Mouse (Mus musculus): ENCODE results near the gene Gm49358. TPM values are rescaled to one million over a fixed set of nuclear protein-coding genes. Genes with fewer than 3 reads are reported as not detected.
A peak's percentile ranks its signal among the peaks of the same experiment; 100 is the strongest.

The Gm49358 gene
- polyA plus RNA-seq, 1 experiment from 2014 or later: not detected

DNA sequence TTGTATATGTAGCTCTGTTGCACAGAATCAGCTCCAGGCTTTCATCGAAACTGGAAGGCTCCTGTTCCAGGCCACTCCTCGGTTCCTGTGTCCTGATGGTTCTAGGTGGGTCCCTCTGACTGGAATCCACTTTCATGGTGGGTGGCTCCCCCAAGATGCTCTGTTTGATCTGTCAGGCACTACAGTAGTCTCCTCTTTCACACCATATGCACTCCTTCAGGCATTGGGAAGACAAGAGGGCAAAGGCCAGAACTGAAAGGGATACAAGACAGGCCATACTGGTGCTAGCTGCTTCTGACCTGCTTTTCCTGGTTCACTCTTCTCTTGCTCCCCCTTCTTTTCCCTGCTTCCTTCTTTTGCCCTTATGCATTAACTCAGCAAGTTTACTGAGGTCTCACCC is 20.9 kb upstream of the Gm49358 start:
- ATAC-seq (replicated peaks; ENCODE audit: low FRiP score, low read depth) (no peak), DNase-seq (ENCODE audit: low spot score) (peak; percentile 15)
- 51% methylated on average over 2 of the region's 2 CpGs for WGBS
- H3K9me3 ChIP-seq (replicated peaks; ENCODE audit: low read length): no peaks in the 10 kb centered on the region
- TF ChIP-seq CTCF (IDR thresholded peaks at IDR 0.05; ENCODE audit: low read depth): no peak
- H3K36me3 ChIP-seq (ENCODE audit: insufficient read depth, low read length): no peaks in the 10 kb centered on the region
- no peak overlapping the region for H3K27ac ChIP-seq
- H3K4me3 ChIP-seq (replicated peaks; ENCODE audit: low read depth, low read length): no peak overlapping the region
- H3K9ac ChIP-seq (ENCODE audit: low read depth, low read length): no peak overlapping the region
- no peaks in the 10 kb centered on the region for H3K4me1 ChIP-seq (replicated peaks; ENCODE audit: insufficient read depth, low read length)
- H3K4me2 ChIP-seq (ENCODE audit: low read length): no peak overlapping the region
- no peaks in the 10 kb centered on the region for H3K27me3 ChIP-seq (ENCODE audit: insufficient read depth, low read length)

DNA sequence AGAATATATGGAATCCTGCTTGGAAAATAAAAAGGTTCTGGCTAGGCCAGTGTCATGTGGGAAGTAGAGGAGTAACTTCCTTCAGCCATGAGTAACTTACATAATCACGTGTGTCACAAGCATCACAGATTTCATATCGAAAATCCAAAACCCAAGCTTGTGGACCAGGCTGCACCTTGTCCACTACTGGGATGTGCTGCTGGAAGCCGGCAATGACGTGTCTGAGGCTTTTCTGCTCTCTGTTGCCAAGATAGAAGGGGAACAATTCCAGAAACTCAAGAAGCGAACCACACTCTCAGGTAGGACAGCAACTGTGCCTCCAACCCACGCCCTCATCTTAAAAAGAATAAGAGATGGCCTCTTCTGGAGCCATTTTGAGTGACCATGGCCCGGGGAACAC is 19.5 kb upstream of the Gm49358 start:
- H3K36me3 ChIP-seq (ENCODE audit: insufficient read depth, low read length): no peaks in the 10 kb centered on the region
- H3K4me2 ChIP-seq (ENCODE audit: low read length): no peak overlapping the region
- H3K27ac ChIP-seq: no peak overlapping the region
- no peak overlapping the region for H3K9ac ChIP-seq (ENCODE audit: low read depth, low read length)
- H3K27me3 ChIP-seq (ENCODE audit: insufficient read depth, low read length): no peaks in the 10 kb centered on the region
- no peak overlapping the region for H3K4me3 ChIP-seq (replicated peaks; ENCODE audit: low read depth, low read length)
- ATAC-seq (replicated peaks; ENCODE audit: low FRiP score, low read depth): no peak
- H3K4me1 ChIP-seq (replicated peaks; ENCODE audit: insufficient read depth, low read length): no peaks in the 10 kb centered on the region
- WGBS: 88% methylated on average over 7 of the region's 7 CpGs
- DNase-seq (ENCODE audit: low spot score): no peak
- TF ChIP-seq CTCF (IDR thresholded peaks at IDR 0.05; ENCODE audit: low read depth): no peak
- H3K9me3 ChIP-seq (replicated peaks; ENCODE audit: low read length): no peaks in the 10 kb centered on the region

DNA sequence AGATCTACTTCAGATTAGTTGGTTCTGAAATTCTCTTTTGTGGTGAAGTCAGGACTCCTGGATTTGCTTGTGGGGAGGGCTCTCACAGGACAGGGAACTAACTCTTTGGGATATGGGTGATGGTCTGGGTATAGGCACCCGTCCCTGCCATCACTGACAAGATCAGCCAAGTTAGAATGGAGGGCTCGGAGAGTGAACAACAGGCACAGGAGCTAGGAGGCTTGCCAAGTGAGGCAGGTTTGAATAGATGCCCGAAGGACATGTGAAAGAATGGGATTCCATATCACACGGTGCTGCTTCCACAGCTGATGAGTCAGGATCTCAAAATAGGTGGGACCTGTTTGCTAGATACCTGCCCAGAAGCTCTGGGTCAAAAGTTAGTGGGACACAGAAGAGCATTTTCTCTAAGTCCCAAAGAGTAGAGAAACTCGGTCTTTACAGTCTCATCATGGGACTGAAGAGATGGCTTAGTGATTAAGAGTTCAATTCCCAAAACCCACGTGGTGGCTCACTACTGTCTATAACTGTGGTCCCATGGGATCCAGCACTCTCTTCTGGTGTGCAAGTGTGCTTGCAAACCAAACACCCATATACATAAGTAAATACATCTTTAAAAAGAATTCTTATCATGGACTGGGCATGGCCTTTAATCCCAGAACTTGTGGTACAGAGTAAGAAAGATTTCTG is 7.8 kb upstream of the Gm49358 start:
- no peak for TF ChIP-seq CTCF (IDR thresholded peaks at IDR 0.05; ENCODE audit: low read depth)
- 85% methylated on average over 6 of the region's 6 CpGs for WGBS
- Histone ChIP-seq H3K4me1 (replicated peaks; ENCODE audit: insufficient read depth, low read length) (no peaks in the 10 kb centered on the region), H3K9ac (ENCODE audit: low read depth, low read length) (no peak overlapping the region), H3K4me2 (ENCODE audit: low read length) (no peak overlapping the region), H3K9me3 (replicated peaks; ENCODE audit: low read length) (no peaks in the 10 kb centered on the region), H3K27ac (no peak overlapping the region), H3K27me3 (ENCODE audit: insufficient read depth, low read length) (no peaks in the 10 kb centered on the region), H3K4me3 (replicated peaks; ENCODE audit: low read depth, low read length) (no peak overlapping the region), H3K36me3 (ENCODE audit: insufficient read depth, low read length) (no peaks in the 10 kb centered on the region)
- DNase-seq (ENCODE audit: low spot score): no peak
- no peak for ATAC-seq (replicated peaks; ENCODE audit: low FRiP score, low read depth)

DNA sequence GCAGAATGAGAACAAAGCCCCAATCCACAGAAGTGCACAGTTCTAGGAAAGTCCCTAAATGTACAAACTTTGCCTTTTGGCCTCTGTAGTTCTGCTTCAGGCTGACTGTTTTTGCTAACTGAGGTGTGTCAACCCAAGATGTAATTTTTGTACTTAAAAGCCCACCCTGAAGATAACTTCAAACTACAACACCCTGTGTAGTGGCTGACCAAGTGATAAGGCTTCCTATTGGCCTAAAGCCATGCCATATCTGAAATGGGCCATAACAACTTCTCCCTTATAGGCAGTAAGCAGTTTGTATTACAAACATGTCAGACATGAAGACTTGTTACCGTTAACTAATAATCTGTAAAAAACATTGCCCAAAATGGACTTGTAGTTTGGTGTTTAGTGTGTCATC is 6.0 kb upstream of the Gm49358 start:
- Histone ChIP-seq H3K9ac (ENCODE audit: low read depth, low read length) (no peak overlapping the region), H3K4me2 (ENCODE audit: low read length) (no peak overlapping the region), H3K4me3 (replicated peaks; ENCODE audit: low read depth, low read length) (no peak overlapping the region), H3K36me3 (ENCODE audit: insufficient read depth, low read length) (no peaks in the 10 kb centered on the region), H3K27ac (no peak overlapping the region), H3K27me3 (ENCODE audit: insufficient read depth, low read length) (no peaks in the 10 kb centered on the region), H3K4me1 (replicated peaks; ENCODE audit: insufficient read depth, low read length) (no peaks in the 10 kb centered on the region), H3K9me3 (replicated peaks; ENCODE audit: low read length) (no peaks in the 10 kb centered on the region)
- no peak for DNase-seq (ENCODE audit: low spot score)
- WGBS: 83% methylated on average over 1 of the region's 1 CpGs
- ATAC-seq (replicated peaks; ENCODE audit: low FRiP score, low read depth): no peak
- TF ChIP-seq CTCF (IDR thresholded peaks at IDR 0.05; ENCODE audit: low read depth): no peak

DNA sequence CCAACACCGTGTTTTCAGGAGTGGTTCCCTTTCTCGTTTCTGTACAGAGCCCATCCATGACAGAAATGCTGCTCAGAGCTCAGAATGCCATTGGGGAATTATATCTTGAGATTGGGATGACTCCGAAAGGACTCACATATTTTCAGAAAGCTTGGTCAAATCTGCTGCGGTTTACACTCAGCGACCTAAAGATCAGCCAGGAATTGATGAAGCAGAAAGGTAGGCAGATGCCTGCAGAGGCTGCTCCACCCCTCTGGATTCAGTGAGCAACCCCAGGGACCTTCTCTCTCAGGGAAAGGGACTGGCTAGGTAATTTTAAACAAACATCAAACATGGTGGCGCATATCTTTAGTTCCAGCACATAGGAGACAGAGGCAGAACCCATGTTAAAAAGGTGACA is 5.6 kb upstream of the Gm49358 start:
- H3K4me3 ChIP-seq (replicated peaks; ENCODE audit: low read depth, low read length): no peak overlapping the region
- no peak overlapping the region for H3K4me2 ChIP-seq (ENCODE audit: low read length)
- no peak overlapping the region for H3K9ac ChIP-seq (ENCODE audit: low read depth, low read length)
- DNase-seq (ENCODE audit: low spot score) (no peak), ATAC-seq (replicated peaks; ENCODE audit: low FRiP score, low read depth) (no peak)
- no peak overlapping the region for H3K27ac ChIP-seq
- no peaks in the 10 kb centered on the region for H3K9me3 ChIP-seq (replicated peaks; ENCODE audit: low read length)
- no peaks in the 10 kb centered on the region for H3K36me3 ChIP-seq (ENCODE audit: insufficient read depth, low read length)
- H3K27me3 ChIP-seq (ENCODE audit: insufficient read depth, low read length): no peaks in the 10 kb centered on the region
- no peaks in the 10 kb centered on the region for H3K4me1 ChIP-seq (replicated peaks; ENCODE audit: insufficient read depth, low read length)
- WGBS: 81% methylated on average over 6 of the region's 6 CpGs
- no peak for TF ChIP-seq CTCF (IDR thresholded peaks at IDR 0.05; ENCODE audit: low read depth)

DNA sequence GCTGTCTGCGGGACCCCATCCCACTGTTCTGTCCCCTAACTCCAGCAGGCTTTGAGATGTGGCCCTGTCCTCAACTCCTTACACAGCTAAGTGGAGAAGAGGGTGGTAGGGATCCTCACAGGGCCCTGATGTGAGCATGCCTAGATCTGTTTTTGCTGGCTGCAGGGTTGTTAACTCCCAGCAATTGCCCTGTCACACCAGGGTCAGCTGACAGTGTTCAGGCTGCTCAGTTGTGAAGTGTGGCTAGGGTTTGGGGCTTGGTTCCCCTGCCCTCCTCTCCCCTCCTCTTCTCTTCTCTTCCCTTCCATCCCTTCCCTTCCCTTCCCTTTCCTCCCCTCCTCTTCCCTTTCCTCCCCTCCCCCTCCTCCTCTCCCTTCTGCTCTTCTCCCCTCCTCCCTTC is 2.5 kb upstream of the Gm49358 start:
- Histone ChIP-seq H3K4me2 (ENCODE audit: low read length) (no peak overlapping the region), H3K9me3 (replicated peaks; ENCODE audit: low read length) (no peaks in the 10 kb centered on the region), H3K9ac (ENCODE audit: low read depth, low read length) (no peak overlapping the region), H3K36me3 (ENCODE audit: insufficient read depth, low read length) (no peaks in the 10 kb centered on the region), H3K4me3 (replicated peaks; ENCODE audit: low read depth, low read length) (no peak overlapping the region), H3K27me3 (ENCODE audit: insufficient read depth, low read length) (no peaks in the 10 kb centered on the region), H3K27ac (no peak overlapping the region), H3K4me1 (replicated peaks; ENCODE audit: insufficient read depth, low read length) (no peaks in the 10 kb centered on the region)
- ATAC-seq (replicated peaks; ENCODE audit: low FRiP score, low read depth) (no peak), DNase-seq (ENCODE audit: low spot score) (no peak)
- TF ChIP-seq CTCF (IDR thresholded peaks at IDR 0.05; ENCODE audit: low read depth): no peak
- WGBS: 86% methylated on average over 1 of the region's 1 CpGs

Data from kidney, postnatal 0 days (tissue).